Mouse (Mus musculus): Measurements from ENCODE around the gene Ppp1r2.
A peak's percentile ranks its signal among the peaks of the same experiment; 100 is the strongest.

The Ppp1r2 gene

GRCm38 (mm10) chr16:31233541-31234339, 41.3 kb downstream of the Ppp1r2 start:
- peak; percentile 80 to 81 for DNase-seq

- no peak for DNase-seq
These were observed 41.9 kb downstream of the Ppp1r2 start for GRCm38 (mm10) chr16:31233167-31233498.

GRCm38 (mm10) chr16:31232491-31233166, 42.4 kb downstream of the Ppp1r2 start:
- no peak for DNase-seq

- DNase-seq: no peak
These were observed 43.5 kb downstream of the Ppp1r2 start for GRCm38 (mm10) chr16:31231591-31231990.

GRCm38 (mm10) chr16:31227746-31228145, 47.3 kb downstream of the Ppp1r2 start:
- no peak for DNase-seq

GRCm38 (mm10) chr16:31215271-31215670, 59.8 kb downstream of the Ppp1r2 start:
- no peak for DNase-seq

GRCm38 (mm10) chr16:31213463-31213862, 61.6 kb downstream of the Ppp1r2 start:
- no peak for DNase-seq

- DNase-seq: no peak
These were observed 63.6 kb downstream of the Ppp1r2 start for GRCm38 (mm10) chr16:31211503-31211902.

- DNase-seq: peak in 1 of 2 experiments; percentile 34
These were observed 64.6 kb downstream of the Ppp1r2 start for GRCm38 (mm10) chr16:31210453-31210852.

GRCm38 (mm10) chr16:31209911-31210310, 65.2 kb downstream of the Ppp1r2 start:
- DNase-seq: peak; percentile 21 to 59

GRCm38 (mm10) chr16:31205726-31206125, 69.4 kb downstream of the Ppp1r2 start:
- DNase-seq: no peak

- DNase-seq: no peak
These were observed 69.9 kb downstream of the Ppp1r2 start for GRCm38 (mm10) chr16:31205187-31205586.

- no peak for DNase-seq
These were observed 70.9 kb downstream of the Ppp1r2 start for GRCm38 (mm10) chr16:31204216-31204615.

- DNase-seq: no peak
These were observed 73.4 kb downstream of the Ppp1r2 start for GRCm38 (mm10) chr16:31201704-31202103.
